Mouse (Mus musculus) monocyte, adult 5-6 weeks (primary cell): ENCODE results near the gene Prrxl1. TPM values are rescaled to one million over a fixed set of nuclear protein-coding genes. Genes with fewer than 3 reads are reported as not detected.

Source experiments
- ATAC-seq: fragments of 153-309, 156-312 bp; replicated peaks from 2 replicates; pipeline ENCODE4 v1.8.0; 2017; ENCODE audit warnings: mild to moderate bottlenecking; ENCODE audit not compliant: low TSS enrichment, insufficient number of reproducible peaks, severe bottlenecking, poor library complexity, low FRiP score
- total RNA-seq: library from RNA; stranded (forward); fragments of 200-1000, 200-491, 200-594 nt; gene quantifications from 3 replicates; pipeline ENCODE4 v1.2.3, GENCODE M21; 2017

Prrxl1 gene
- not detected in 3 replicates for total RNA-seq

GRCm38 (mm10) chr14:32599290-32600041 lies at the start of gene Prrxl1:
Gene Prrxl1, plus strand, starts transcription at chr14:32599407.
- ATAC-seq, result no peak

GRCm38 (mm10) chr14:32551854-32552253 lies 47.4 kb upstream of the Prrxl1 start:
- ATAC-seq, result no peak

- no peak for ATAC-seq
These were observed 45.9 kb upstream of the Prrxl1 start for GRCm38 (mm10) chr14:32553198-32553903.

DNA sequence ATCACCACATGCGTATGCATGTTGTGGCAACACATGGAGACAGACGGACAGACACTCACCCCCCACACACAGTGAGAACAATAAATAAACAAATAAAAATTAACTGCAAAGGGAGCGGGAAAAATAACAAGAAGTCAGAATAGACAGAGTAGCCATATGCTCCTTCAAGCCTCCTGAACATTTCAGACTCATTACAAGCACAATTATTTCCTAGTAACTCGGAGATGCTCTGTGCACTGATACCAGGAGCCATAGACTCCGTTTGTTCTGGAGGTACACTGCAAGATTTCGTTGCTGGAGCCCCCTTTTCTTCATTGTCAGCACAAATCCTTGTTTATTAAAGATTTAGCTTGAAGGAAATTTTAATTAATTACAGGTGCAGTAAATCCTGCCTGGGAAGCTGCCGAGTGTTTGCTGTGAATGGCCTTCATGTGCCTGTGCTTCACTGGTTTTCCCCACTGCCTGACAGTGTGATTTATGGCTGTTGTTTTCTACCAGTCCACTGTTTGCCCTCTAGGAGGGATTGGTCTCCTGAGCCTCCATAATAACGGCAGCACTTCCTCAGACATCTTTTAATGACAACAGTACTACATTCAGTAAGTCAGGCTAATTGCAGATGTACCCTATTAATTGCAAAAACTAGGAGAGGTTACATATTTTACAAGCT lies 44.2 kb upstream of the Prrxl1 start:
- ATAC-seq, result no peak

GRCm38 (mm10) chr14:32561428-32561827 lies 37.8 kb upstream of the Prrxl1 start:
- no peak for ATAC-seq

GRCm38 (mm10) chr14:32563661-32564060 lies 35.5 kb upstream of the Prrxl1 start:
- ATAC-seq, result no peak

- ATAC-seq, result no peak
These were observed 26.7 kb upstream of the Prrxl1 start for GRCm38 (mm10) chr14:32572519-32572918.

DNA sequence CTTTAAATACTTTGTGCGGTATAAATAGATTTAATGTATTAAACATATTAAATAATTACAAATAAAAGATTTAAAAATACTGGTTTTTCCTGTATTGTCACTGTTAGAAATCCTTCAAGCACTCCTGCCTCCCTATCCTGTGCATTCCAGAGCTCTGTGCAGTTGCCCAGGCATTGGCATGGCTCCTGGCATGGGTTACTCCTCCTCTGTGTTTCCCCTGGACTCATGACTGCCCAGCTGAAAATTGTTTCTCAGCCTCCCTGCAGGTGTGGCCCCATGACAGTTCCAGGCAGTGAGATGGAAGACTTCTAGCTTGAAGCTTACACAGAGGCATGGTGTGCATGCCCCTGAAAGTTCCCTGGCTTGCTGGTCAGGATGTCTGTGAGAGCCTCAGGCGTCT lies 20.8 kb upstream of the Prrxl1 start:
- no peak for ATAC-seq

GRCm38 (mm10) chr14:32583696-32584095 lies 15.5 kb upstream of the Prrxl1 start:
- ATAC-seq, result no peak

GRCm38 (mm10) chr14:32587013-32587784 lies 12.0 kb upstream of the Prrxl1 start:
- peak; percentile 49; the same call in 1 of the 2 replicates for ATAC-seq

DNA sequence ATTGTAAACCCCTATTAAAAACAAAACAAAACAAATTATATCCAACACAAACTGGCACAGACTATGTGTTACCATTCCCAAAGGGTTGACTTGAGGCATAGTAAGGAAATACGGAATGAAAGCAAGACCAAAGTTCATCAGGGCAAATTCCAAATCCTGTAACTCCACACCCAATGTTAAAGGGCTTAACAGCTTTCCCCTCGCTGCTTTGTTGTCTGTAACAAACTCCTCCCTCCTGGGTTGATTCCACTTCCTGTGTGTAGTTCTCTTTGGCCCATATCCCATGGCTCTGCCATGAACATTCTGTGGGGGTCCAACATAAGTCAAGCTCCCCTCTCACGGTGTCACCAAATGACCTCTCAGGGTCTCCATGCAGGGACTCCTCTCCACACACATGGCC lies 8.8 kb upstream of the Prrxl1 start:
- ATAC-seq, result no peak

DNA sequence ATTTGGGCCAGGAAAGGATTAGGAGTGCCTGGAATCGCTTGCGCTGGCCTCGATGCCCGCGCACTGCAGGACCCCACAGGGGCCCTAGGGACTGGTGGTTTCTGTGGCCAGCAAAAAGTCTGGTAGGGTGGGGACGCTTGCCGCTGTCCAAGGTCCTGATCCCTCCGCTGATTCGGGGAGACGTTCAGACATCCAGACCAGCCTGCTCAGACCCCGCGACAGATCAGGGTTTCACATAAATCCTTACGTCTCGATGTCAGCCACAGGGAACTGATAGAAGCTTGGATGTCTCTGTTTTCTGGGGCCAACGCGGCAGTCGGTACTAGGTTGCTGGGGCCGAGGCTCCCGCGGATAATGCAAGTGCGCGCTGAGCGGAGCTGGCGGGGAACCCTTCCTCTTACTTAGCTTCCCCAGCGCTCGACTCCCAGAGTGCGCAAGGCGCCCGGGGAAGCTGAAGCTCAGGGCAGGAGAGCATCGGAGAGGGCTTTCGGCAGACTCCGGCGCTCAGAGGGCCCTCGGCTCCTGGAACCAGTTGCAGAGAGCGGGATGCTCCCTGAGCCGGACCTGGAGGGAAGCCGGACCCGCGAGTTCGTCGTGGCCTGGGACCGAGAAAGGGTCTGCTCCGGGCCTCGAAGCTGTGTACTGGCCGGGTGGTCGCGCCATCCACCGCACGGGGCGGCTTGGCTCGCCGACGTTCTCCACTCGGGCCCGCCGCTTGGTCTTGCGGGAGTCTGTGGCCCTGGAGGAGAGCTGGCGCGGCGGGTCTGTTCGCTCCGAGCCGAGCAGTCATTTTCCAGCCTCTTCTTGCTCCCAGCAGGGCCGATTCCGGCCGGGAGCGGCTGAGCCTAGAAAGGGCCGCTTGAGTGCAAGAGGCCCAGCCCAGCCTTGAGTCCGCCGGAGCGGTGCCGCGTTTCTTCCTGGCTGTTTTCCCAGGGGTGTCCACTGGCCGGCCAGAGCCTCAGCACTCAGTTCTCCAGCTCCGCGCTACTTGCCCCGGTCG lies 1.7 kb upstream of the Prrxl1 start:
- no peak for ATAC-seq

GRCm38 (mm10) chr14:32598437-32599219 lies 579 bp upstream of the Prrxl1 start:
- ATAC-seq, result no peak

GRCm38 (mm10) chr14:32600110-32600509 lies 903 bp downstream of the Prrxl1 start:
- no peak for ATAC-seq

GRCm38 (mm10) chr14:32605508-32605907 lies 6.3 kb downstream of the Prrxl1 start:
- ATAC-seq, result no peak

DNA sequence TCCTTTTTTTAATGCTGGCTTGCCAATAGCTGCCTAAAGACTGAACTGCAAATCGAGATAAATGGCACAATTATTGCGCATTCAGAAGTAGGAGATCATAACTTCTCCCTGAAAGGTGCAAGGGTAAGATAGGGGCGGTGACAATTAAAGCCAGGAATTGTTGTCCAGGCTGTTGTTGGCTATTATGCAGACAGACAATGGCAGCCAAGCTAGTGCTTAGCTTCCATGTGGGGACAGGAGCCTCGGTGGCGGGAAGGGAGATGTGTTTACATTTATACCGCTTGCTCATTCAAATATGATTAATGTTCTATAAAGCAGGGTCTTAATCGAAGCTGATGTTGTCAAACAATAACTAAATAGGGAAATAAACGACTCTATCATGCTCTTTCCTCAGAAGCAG lies 7.1 kb downstream of the Prrxl1 start:
- no peak for ATAC-seq

- no peak for ATAC-seq
These were observed 10.2 kb downstream of the Prrxl1 start for GRCm38 (mm10) chr14:32609392-32609791.
